Mouse (Mus musculus) mouse trophoblast stem cell (cell line): ENCODE results near the gene Adamtsl3.
"Not testable (repeated sequence)": the region's sequence is repeated elsewhere in the genome, so short reads cannot be mapped to it uniquely, and the experiment has no call there.

Experiments used
- in situ Hi-C, 2 experiments: fragments of 300-500 bp; cut with MseI, MboI; formaldehyde crosslinking; loops; 2 replicates in 1 of 2; 3 replicates in 1 of 2; pipeline ENCODE4 v1.15.1; 2025

The Adamtsl3 gene

GRCm38 (mm10) chr7:82420329-82421052, 85.0 kb downstream of the Adamtsl3 start:
- in situ Hi-C loops: not testable (repeated sequence)

- in situ Hi-C loops: no loop called here
Measured at GRCm38 (mm10) chr7:82422561-82422960, 87.1 kb downstream of the Adamtsl3 start.

GRCm38 (mm10) chr7:82423602-82424001, 88.1 kb downstream of the Adamtsl3 start:
- in situ Hi-C loops: no loop called here

GRCm38 (mm10) chr7:82424281-82424680, 88.8 kb downstream of the Adamtsl3 start:
- in situ Hi-C loops: no loop called here

GRCm38 (mm10) chr7:82425374-82425773, 89.9 kb downstream of the Adamtsl3 start:
- in situ Hi-C loops: no loop called here

GRCm38 (mm10) chr7:82429447-82429846, 94.0 kb downstream of the Adamtsl3 start:
- in situ Hi-C loops: no loop called here

- in situ Hi-C loops: no loop called here
Measured at GRCm38 (mm10) chr7:82431572-82431971, 96.1 kb downstream of the Adamtsl3 start.

- in situ Hi-C loops: no loop called here
Measured at GRCm38 (mm10) chr7:82433226-82433625, 97.7 kb downstream of the Adamtsl3 start.

GRCm38 (mm10) chr7:82458376-82458775, 122.9 kb downstream of the Adamtsl3 start:
- in situ Hi-C loops: no loop called here

- in situ Hi-C loops: no loop called here
Measured at GRCm38 (mm10) chr7:82462921-82463523, 127.5 kb downstream of the Adamtsl3 start.

GRCm38 (mm10) chr7:82464364-82464763, 128.9 kb downstream of the Adamtsl3 start:
- in situ Hi-C loops: no loop called here

GRCm38 (mm10) chr7:82465437-82465836, 129.9 kb downstream of the Adamtsl3 start:
- in situ Hi-C loops: no loop called here

- in situ Hi-C loops: no loop called here
Measured at GRCm38 (mm10) chr7:82476441-82477221, 141.1 kb downstream of the Adamtsl3 start.

GRCm38 (mm10) chr7:82478461-82478860, 143.0 kb downstream of the Adamtsl3 start:
- in situ Hi-C loops: no loop called here

GRCm38 (mm10) chr7:82478861-82479755, 143.6 kb downstream of the Adamtsl3 start:
- in situ Hi-C loops: no loop called here

GRCm38 (mm10) chr7:82483426-82483825, 147.9 kb downstream of the Adamtsl3 start:
- in situ Hi-C loops: no loop called here

- in situ Hi-C loops: no loop called here
Measured at GRCm38 (mm10) chr7:82484834-82485233, 149.3 kb downstream of the Adamtsl3 start.

- in situ Hi-C loops: no loop called here
Measured at GRCm38 (mm10) chr7:82485344-82485954, 150.0 kb downstream of the Adamtsl3 start.

GRCm38 (mm10) chr7:82491018-82491417, 155.5 kb downstream of the Adamtsl3 start:
- in situ Hi-C loops: no loop called here

- in situ Hi-C loops: no loop called here
Measured at GRCm38 (mm10) chr7:82492881-82493280, 157.4 kb downstream of the Adamtsl3 start.

GRCm38 (mm10) chr7:82494220-82494619, 158.7 kb downstream of the Adamtsl3 start:
- in situ Hi-C loops: no loop called here
